Mouse (Mus musculus) erythroblast, embryonic 14.5 days (primary cell): Measurements from ENCODE around the gene Fam71f1.

Experiments
- GATA1 ChIP-seq: IDR thresholded peaks from 2 replicates; pipeline ENCODE4 v1.6.1; 2012; ENCODE audit warnings: low read length, inconsistent platforms, mixed read lengths
- TAL1 ChIP-seq: IDR thresholded peaks from 3 replicates; pipeline ENCODE4 v1.6.1; 2012; ENCODE audit warnings: low read length, inconsistent platforms, mixed read lengths

GRCm38 (mm10) chr6:29287944-29288343 is 31.0 kb upstream of the Fam71f1 start:
- TF ChIP-seq GATA1: no peak
- no peak for TF ChIP-seq TAL1
